Mouse (Mus musculus) heart, adult 11 months (tissue): ENCODE data around the gene Clps.

Experiments
- DNase-seq: peaks from one replicate; pipeline ENCODE4 v3.0.0; 2022

The Clps gene

DNA sequence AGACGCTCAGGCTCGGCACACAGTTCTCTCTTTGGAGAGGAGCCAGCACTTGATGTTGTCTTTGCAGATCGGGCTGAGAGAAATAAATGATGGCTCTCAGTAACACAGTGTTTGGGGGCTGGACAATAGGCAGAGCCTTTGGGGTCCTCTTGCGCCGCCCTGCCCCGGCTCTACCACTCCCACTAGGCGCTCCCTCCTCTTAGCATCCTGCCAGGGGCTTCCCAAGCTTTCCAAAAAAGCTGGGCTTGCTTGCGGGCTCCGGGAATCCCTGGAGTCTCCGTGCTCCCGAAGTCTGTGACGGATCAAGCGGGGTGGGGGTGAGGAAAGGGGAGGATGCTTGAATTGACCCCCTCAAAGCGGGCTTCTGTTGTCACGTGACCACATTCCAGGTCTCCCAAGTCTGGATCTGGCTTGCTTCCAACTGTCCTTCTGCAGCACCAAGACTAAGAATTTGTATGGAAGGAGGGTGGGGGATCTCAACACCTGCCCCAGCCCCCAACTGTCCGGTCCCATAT lies 43.1 kb downstream of the Clps start, which contains the start of gene Fkbp5:
Gene Fkbp5, minus strand, starts transcription at position 87 of the 515 bp plus-strand sequence.
- DNase-seq: peak; percentile 99

DNA sequence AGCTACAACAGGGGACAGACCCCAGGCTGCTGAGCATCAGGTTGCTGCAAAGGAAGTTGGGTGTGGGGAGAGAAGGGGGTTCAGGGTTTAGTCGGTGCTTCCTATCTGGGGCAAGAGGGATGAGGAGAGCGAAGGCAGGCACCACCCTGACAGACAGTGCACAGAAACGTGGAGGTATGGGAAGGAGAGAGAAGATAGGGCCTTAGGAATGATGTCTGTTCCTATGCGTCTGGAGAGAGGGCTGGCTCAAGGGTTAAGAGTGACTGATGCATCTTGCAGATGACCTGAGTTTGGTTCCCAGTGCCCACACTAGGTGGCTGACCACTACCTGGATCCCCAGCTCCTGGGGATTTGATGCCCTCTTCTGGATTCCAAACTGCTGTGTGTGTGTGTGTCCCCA lies 43.7 kb downstream of the Clps start:
- peak; percentile 95 for DNase-seq

DNA sequence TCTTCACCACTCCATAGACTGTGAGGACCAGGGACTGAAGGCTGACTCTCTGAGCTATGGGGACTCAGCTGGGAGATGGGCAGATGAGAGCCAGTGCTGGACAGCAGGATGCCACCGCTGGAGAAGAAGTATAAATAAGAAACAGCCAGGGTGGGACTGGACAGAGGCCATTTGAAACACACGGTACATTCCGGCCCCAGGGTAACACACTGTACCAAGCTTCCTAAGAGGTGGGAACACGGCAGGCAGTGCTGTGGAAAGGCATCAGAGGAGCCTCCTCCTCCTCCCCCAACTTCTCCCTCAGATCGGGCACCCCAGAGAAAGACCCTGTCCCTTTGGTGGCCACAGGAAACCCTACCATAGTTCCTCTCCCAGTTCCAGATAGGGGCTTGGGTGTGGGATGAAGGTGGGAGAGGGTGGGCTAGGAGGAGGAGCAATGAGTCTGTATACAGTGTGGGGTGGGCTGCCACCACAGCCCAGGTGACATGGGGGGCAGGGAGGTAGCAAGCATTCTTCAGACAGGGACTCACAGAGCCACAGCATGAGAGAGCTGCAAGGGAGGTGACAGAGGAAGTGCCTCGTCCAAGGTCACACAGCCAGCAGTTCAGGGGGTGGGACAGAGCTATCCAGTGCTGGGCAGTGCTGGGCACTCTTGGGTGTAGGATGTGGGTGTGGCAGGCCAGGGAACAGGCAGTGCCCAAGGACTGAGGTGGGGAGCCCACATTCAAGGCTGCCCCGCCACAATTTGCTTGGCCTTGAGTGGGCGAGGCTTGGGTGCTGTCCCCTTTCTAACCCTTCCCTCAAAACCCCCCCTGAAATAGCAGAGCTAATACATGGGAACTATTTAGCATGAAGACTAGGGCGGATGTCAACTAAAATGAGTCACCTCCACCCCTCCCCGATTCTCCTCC lies 44.9 kb downstream of the Clps start:
- peak; percentile 99 for DNase-seq

DNA sequence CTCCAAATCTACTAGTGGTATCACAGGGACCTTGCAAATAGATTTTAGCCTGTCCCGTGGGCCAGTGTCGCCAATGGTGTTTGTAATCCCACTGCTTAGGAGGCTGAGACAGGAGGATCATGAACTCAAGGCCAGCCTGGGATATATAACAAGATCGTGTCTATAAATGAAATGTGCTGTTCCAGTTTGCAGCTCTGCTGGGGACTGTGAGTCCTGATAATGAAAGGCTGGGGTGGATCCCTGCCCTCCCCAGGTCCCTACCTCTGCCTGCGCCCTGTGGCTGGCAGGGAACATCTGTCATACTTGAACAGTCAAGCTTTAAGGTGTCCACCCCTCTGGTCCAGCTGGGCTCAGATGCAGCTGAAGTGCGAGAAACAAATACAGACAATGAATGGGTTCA lies 46.0 kb downstream of the Clps start:
- peak; percentile 94 for DNase-seq

DNA sequence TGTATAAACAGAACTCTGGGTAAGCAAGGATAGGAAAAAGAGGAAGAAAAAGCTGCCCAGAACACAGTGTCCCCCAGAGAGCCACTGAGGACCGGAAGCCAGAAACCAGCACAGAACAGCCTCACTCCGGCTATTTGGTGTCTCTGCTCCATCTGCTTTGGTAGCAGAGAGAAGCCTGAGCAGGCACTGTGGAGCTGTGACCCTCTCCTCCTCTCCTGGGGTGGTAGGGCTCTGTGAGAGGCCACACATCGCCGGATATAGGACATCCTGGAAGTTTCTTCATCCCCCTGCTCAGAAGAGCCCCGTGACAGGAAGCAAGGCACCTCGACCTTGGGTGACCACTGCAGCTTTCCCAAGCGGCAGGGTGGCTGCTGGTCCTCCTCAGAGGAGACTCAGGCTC lies 46.7 kb downstream of the Clps start:
- peak; percentile 99 for DNase-seq

DNA sequence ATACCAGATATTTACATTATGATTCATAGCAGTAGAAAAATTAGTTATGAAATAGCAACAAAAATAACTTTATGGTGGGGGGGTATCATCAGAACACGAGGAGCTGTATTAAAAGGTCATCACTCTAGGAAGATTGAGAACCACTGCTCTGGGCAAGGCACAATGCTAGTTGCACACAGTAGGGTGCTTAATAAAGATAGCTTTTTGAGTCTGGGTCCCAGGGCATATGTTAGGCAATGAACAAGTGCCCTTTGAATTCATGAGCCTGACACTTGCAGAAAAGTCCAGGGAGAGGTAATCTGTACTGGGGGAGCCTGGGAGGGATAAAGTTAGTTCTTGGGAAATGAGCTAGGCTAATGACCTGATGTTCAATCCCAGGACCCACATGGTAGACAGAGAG lies 47.2 kb downstream of the Clps start:
- no peak for DNase-seq

DNA sequence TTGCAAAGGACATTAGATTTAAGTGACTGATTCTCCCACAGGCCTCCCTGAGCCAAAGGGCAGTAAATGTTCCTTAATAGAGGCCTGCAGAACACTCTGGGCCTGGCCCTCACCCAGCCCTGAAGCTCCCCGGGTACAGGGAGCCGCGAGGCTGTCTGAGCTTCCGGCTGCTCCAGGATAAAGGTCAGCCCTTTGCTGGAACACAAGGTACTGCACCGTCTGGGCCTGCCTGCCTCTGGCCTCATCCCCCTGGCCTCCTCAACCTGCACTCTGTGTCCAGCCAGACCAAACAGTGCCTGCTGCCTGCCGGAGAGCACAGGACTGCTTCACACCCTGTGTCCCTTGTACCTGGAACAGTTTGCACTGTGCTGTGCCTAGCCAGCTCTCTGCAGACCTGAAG lies 47.9 kb downstream of the Clps start:
- peak; percentile 99 for DNase-seq

DNA sequence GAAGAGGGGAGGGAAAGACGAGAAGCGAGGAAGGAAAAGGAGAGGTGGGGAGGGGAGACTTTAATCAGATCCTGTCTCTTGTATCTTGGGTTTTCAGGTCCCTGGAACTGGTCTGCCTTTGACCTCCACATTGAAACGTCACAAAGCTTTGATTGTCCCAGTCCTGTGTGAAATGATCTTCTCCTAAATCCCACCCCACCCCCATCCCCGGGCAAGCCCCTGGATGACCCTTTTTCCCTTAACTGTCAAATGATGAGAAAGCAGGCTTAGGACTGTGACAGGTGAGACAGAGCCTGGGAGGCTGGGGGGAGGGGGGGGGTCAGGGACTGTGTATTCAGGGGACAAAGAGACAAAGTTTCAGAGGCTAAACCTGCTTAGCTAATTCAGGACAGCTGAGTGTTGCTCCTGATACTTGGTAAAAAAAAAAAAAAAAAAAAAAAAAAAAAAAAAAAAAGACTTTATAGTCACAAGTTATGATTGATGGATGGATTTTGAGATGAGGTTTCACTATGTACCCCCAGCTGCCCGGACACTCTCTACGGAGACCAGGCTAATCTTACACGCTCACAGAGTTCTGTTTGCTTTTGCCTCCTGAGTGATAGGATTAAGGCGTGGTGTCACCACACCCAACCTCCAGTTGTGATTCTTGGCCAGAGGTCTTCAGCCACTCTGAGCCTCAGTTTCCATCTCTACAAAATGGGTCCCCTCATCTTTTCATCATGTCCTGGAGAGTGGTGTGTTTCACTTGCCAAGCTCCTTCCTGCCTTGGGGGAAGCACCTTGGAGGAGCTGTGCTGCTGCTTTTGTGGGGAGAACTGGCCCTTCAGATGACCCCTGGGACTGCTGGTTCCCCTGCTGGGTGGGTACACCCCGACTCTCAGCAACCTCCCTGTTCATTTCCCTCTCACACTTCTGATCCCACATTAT lies 48.7 kb downstream of the Clps start:
- DNase-seq: peak; percentile 95

DNA sequence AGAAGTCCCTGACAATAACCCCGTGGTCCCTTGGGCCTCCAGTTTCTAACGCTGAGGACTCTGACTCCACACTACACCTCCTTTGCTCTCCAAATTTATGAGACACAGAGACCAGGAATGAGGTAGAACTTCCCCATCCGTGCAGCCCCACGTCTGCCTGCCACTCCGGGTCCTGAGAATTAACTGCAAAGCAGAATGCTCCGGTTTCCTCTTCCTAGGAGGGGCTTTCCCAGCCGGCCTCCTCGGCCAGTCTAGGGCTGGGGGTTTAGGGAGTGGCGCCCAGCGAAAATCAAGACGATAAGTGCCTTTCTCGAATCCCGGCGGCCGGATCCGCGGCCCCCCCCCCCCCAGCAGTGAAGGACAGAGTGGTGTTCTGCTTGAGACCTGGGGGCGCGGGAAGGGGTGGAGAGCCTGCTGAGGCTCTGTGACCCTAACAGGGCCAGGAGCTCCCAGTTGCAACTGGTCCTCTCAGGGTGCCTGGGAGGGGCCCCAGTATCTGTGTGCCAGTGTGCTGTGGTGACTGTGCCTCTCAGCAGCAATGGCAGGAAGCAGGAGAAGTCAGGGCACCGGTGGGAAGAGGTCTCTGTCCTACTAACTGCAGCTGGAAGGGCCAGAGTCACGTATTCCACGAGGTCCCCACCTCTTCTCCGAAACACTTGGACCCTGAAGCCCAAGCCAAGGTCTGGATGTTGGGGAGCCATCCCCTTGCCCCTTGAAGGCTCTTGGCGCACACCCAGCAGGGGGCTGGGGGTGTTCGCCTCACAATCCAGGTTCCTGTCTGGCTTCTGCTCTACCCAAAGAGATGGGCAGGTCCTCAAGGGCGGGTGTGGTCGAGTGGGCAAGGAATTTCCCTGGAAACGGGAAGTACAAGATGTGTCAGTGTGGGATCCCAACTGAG lies 49.9 kb downstream of the Clps start:
- DNase-seq: peak; percentile 98
